Mouse (Mus musculus) common myeloid progenitor, adult 5-6 weeks (primary cell): ENCODE measurements around the gene Ptx4. TPM values are rescaled to one million over a fixed set of nuclear protein-coding genes. Genes with fewer than 3 reads are reported as not detected.

Experiments used
- total RNA-seq: library from RNA; stranded (forward); fragments of 200-1000, 187-1606 nt; gene quantifications from 2 replicates; pipeline ENCODE4 v1.2.3, GENCODE M21; 2017

The Ptx4 gene
- total RNA-seq, 1 experiment from 2014 or later, result not detected

Other genes with a start within 250 kb of the Ptx4 start
- gene Nubp2, start 234.4 kb upstream of the Ptx4 start, total RNA-seq, result 35.6 and 45.6 TPM in 2 replicates
- 14.8 and 21.5 TPM in 2 replicates for gene Spsb3, start 234.1 kb upstream of the Ptx4 start, total RNA-seq
- gene Eme2, start 225.7 kb upstream of the Ptx4 start, total RNA-seq, result 9.2 and 22.7 TPM in 2 replicates
- 21.6 and 22.0 TPM in 2 replicates for gene Mrps34, start 225.6 kb upstream of the Ptx4 start, total RNA-seq
- gene Nme3, start 224.3 kb upstream of the Ptx4 start, total RNA-seq, result 35.0 and 36.0 TPM in 2 replicates
- gene Mapk8ip3, start 183.8 kb upstream of the Ptx4 start, total RNA-seq, result 21.0 and 33.2 TPM in 2 replicates
- gene Jpt2, start 160.1 kb upstream of the Ptx4 start, total RNA-seq, result 89.7 and 100 TPM in 2 replicates
- gene Cramp1l, start 105.0 kb upstream of the Ptx4 start, total RNA-seq, result 10.5 and 14.8 TPM in 2 replicates
- 21.6 and 41.7 TPM in 2 replicates for gene Ift140, start 104.7 kb upstream of the Ptx4 start, total RNA-seq
- gene Tmem204, start 37.2 kb upstream of the Ptx4 start, total RNA-seq, result not detected in 2 replicates
- gene Telo2, start 4.8 kb upstream of the Ptx4 start, total RNA-seq, result 23.7 and 44.4 TPM in 2 replicates
- 4.1 and 7.3 TPM in 2 replicates for gene Clcn7, start 12.6 kb downstream of the Ptx4 start, total RNA-seq
- 0.09 TPM in 1 of 2 replicates, not detected in the other for gene Ccdc154, start 41.7 kb downstream of the Ptx4 start, total RNA-seq
- gene Gm38655, start 54.7 kb downstream of the Ptx4 start, total RNA-seq, result not detected in 2 replicates
- 10.9 and 11.6 TPM in 2 replicates for gene BC003965, start 63.8 kb downstream of the Ptx4 start, total RNA-seq
- 6.9 and 15.5 TPM in 2 replicates for gene Unkl, start 67.6 kb downstream of the Ptx4 start, total RNA-seq
- gene Gnptg, start 119.4 kb downstream of the Ptx4 start, total RNA-seq, result 13.6 and 14.3 TPM in 2 replicates
- 30.2 and 34.1 TPM in 2 replicates for gene Tsr3, start 119.4 kb downstream of the Ptx4 start, total RNA-seq
- 0.59 and 2.6 TPM in 2 replicates for gene Baiap3, start 135.6 kb downstream of the Ptx4 start, total RNA-seq
- 313 and 322 TPM in 2 replicates for gene Ube2i, start 153.9 kb downstream of the Ptx4 start, total RNA-seq
- gene Prss34, start 177.6 kb downstream of the Ptx4 start, total RNA-seq, result 1.2 and 1.5 TPM in 2 replicates
- not detected in 2 replicates for gene Prss28, start 187.9 kb downstream of the Ptx4 start, total RNA-seq
- gene Prss29, start 197.9 kb downstream of the Ptx4 start, total RNA-seq, result not detected in 2 replicates
- not detected in 2 replicates for gene Tpsab1, start 224.8 kb downstream of the Ptx4 start, total RNA-seq
- gene Tpsb2, start 245.5 kb downstream of the Ptx4 start, total RNA-seq, result not detected in 2 replicates
- not detected in 2 replicates for gene Tpsg1, start 248.5 kb downstream of the Ptx4 start, total RNA-seq